Mouse (Mus musculus) olfactory bulb, adult 2 months (tissue): ENCODE data around the gene Magi2.

Experiments
- CTCF ChIP-seq: fragments of 200-500 bp; IDR thresholded peaks from 2 replicates; pipeline ENCODE4 v1.5.1; 2012; ENCODE audit warnings: low read depth, mild to moderate bottlenecking, low read length, moderate library complexity; ENCODE audit not compliant: insufficient read depth
- POLR2A ChIP-seq: fragments of 200-500 bp; IDR thresholded peaks from 2 replicates; pipeline ENCODE4 v1.6.1; 2012; ENCODE audit warnings: mild to moderate bottlenecking, low read depth, low read length, moderate library complexity; ENCODE audit not compliant: insufficient read depth

DNA sequence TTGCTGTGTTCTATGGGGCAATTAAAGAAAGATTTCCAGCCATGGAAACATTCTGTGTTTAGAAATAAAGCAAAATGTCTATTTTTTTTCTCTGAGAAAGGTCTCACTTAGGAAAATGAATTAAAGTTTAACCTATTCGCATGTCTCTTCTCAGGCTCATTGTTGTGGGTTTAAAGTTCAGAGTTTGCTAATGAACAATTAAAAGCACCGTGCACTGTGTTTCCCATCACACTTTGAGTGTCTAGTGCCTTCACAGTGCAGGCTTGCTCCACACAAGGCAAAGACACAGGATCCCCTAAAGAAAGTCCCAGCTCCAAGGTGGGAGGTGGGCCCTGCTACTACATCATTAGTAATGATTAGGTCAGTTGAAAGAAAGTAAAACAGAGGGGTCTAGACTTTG is 602.5 kb downstream of the Magi2 start:
- TF ChIP-seq POLR2A (no peak), CTCF (no peak)
